Mouse (Mus musculus) midbrain, embryonic 16.5 days (tissue): ENCODE results near the gene Hoxc10. TPM values are rescaled to one million over a fixed set of nuclear protein-coding genes. Genes with fewer than 3 reads are reported as not detected.
A peak's percentile ranks its signal among the peaks of the same experiment; 100 is the strongest.

Experiments used
- ATAC-seq: fragments of 200-750 bp; cut with Nextera tagmentation; 2 replicates; pipeline ENCODE4 v1.8.0; 2017; ENCODE audit warnings: moderate TSS enrichment
- H3K27ac ChIP-seq: fragments of 300-500 bp; sonication (generic); 2 replicates; pipeline ENCODE4 v1.5.1; 2014; ENCODE audit warnings: mild to moderate bottlenecking, low read length, mixed read lengths
- H3K27me3 ChIP-seq: fragments of 300-500 bp; sonication (generic); 2 replicates; pipeline ENCODE4 v1.6.1; 2014; ENCODE audit warnings: low read depth, low read length, mixed read lengths; ENCODE audit not compliant: control insufficient read depth, insufficient read depth
- H3K36me3 ChIP-seq: fragments of 300-500 bp; sonication (generic); 2 replicates; pipeline ENCODE4 v1.6.1; 2014; ENCODE audit warnings: mild to moderate bottlenecking, low read length, moderate library complexity, mixed read lengths; ENCODE audit not compliant: control insufficient read depth, insufficient read depth
- H3K4me1 ChIP-seq: fragments of 300-500 bp; sonication (generic); 2 replicates; pipeline ENCODE4 v1.6.1; 2014; ENCODE audit warnings: mild to moderate bottlenecking, low read length, mixed read lengths; ENCODE audit not compliant: control insufficient read depth, insufficient read depth
- H3K4me2 ChIP-seq: fragments of 300-500 bp; sonication (generic); 2 replicates; pipeline ENCODE4 v1.6.1; 2014; ENCODE audit warnings: mild to moderate bottlenecking, low read length, mixed read lengths
- H3K4me3 ChIP-seq: fragments of 300-500 bp; sonication (generic); 2 replicates; pipeline ENCODE4 v1.5.1; 2014; ENCODE audit warnings: low read depth, mild to moderate bottlenecking, low read length, moderate library complexity, mixed read lengths
- H3K9ac ChIP-seq: fragments of 300-500 bp; sonication (generic); 2 replicates; pipeline ENCODE4 v1.6.1; 2014; ENCODE audit warnings: low read depth, low read length, mixed read lengths
- H3K9me3 ChIP-seq: fragments of 300-500 bp; sonication (generic); replicated peaks from 2 replicates; pipeline ENCODE4 v1.6.1; 2014; ENCODE audit warnings: mild to moderate bottlenecking, low read length, mixed read lengths; ENCODE audit not compliant: control insufficient read depth, poor library complexity, severe bottlenecking
- WGBS: fragments of 180-500 bp; shearing (Covaris S2); extraction: QIAGEN DNeasy Blood & Tissue Kit; methylation state at CpG from one replicate; pipeline ENCODE4 v1.1.7; 2014; 5-methylcytosine and 5-hydroxymethylcytosine counted together
- polyA plus RNA-seq: library from polyadenylated mRNA; unstranded; fragments of >200 nt; fragmentation: Nextera tagmentation; extraction: Ambion mirVana; gene quantifications from 2 replicates; pipeline ENCODE4 v1.2.1, GENCODE M21; 2015

The Hoxc10 gene
- polyA plus RNA-seq, 1 experiment from 2014 or later: not detected

DNA sequence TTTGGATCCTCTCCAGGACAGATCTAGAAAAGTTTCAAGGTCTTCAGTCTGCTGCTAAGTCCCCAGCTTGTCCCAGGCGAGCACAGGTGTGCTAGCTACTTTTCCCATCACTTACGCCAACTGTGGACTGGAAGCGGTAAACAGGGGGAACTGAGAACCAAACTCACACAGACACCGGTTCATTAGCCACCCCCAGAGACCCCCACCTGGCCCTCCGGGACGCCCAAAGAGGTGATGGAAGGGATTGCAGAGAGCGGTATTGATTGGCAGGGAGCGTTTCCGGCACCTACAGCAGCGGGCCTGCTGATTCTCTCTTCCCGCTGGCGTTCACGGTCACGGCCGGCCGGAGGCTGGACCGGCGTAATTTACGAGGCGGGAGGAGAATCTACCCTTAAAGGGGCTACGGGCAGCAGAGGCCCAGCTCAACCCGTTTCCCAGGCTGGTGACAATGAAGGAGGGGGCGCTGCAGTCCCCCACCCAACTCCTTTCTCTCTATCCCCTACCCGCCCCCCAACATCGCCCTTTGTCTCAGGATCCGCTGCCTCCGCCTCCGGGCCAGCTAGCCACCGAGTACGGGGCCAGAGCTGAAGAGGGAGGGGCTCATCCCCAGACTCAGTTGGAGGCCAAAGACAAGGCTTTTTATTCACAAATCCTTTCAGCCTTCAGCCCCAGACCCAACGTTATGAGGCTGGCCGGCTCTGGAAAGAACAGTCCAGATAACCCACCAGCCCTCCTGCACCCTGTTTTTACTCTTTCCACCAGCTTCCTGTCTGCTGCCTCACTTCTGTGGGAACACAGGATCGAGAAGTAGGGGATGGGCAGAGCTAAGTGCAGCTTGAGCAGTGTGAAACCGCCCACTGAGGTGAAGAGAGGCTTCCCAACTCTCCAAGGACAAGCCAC, 27.1 kb upstream of the Hoxc10 start:
- Histone ChIP-seq H3K9ac (no peak overlapping the region), H3K36me3 (no peaks in the 10 kb centered on the region), H3K4me2 (no peak overlapping the region), H3K27me3 (peaks cover 89% of the 10 kb centered on the region), H3K9me3 (no peaks in the 10 kb centered on the region; the same call in 1 of the 2 replicates), H3K27ac (no peak overlapping the region), H3K4me1 (no peaks in the 10 kb centered on the region; the same call in 1 of the 2 replicates), H3K4me3 (no peak overlapping the region)
- under 1% methylated on average over 33 of the region's 34 CpGs for WGBS
- ATAC-seq: no peak

- Histone ChIP-seq H3K4me1 (no peaks in the 10 kb centered on the region; the same call in 1 of the 2 replicates), H3K27ac (no peak overlapping the region), H3K27me3 (peaks cover 91% of the 10 kb centered on the region), H3K36me3 (no peaks in the 10 kb centered on the region), H3K4me2 (peak overlapping the region; percentile 31; the same call in 1 of the 2 replicates), H3K9me3 (no peaks in the 10 kb centered on the region), H3K4me3 (peak overlapping the region; percentile 10), H3K9ac (no peak overlapping the region)
- WGBS: under 1% methylated on average over 46 of the region's 53 CpGs
- no peak for ATAC-seq
These were observed 23.7 kb upstream of the Hoxc10 start for GRCm38 (mm10) chr15:102942739-102943467.

GRCm38 (mm10) chr15:102943468-102943813, 23.2 kb upstream of the Hoxc10 start:
- no peak overlapping the region for H3K9ac ChIP-seq
- 2% methylated on average over 5 of the region's 5 CpGs for WGBS
- H3K27ac ChIP-seq: no peak overlapping the region
- H3K4me1 ChIP-seq: no peaks in the 10 kb centered on the region; the same call in 1 of the 2 replicates
- no peak overlapping the region for H3K4me2 ChIP-seq
- no peak overlapping the region for H3K4me3 ChIP-seq
- H3K9me3 ChIP-seq: no peaks in the 10 kb centered on the region
- peaks cover 91% of the 10 kb centered on the region for H3K27me3 ChIP-seq
- no peaks in the 10 kb centered on the region for H3K36me3 ChIP-seq
- ATAC-seq: no peak

DNA sequence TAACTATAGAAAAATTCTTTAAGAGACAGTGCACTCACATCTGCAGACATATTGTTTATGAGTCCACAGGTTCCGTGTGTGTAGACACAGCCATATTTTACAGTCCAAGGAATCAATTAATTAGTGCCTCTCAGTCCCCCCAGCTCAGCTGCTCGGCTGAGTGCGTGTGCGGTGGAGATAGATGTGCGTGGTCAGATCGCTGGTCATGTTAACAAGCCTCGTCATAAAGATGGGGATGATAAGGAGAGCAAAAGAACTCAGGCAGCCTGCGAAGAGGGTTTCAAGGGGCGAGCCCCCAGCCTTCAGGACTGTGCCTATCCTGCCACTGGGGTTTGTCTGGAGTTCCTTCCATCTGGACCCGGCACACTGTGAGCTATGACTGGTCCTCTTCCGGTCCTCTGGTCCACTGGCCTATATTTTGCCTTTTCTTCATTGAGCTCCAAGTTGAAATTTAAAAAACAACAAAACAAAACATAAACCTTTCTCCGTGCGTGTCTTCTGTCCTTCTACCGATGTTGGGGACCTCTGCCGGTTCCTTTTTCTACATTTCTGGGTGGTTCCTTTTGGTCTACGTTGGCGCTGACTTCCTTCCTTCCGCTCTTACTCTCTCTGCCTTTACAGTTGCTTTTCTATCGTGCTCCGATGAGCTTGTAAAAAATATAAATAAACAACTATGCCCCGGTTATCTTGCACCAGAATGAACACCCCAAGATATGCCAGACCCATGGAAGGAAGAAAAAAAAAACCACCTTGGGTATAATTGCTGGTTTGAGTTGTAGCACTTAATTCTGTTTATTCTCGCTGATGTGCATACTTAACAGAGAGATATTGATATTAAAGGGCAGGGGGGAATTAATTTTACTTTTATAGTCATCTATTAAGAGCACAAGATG, 21.2 kb upstream of the Hoxc10 start:
- Histone ChIP-seq H3K27ac (no peak overlapping the region), H3K4me2 (no peak overlapping the region), H3K4me3 (no peak overlapping the region), H3K36me3 (no peaks in the 10 kb centered on the region), H3K4me1 (no peaks in the 10 kb centered on the region; the same call in 1 of the 2 replicates), H3K27me3 (peaks cover 88% of the 10 kb centered on the region), H3K9ac (no peak overlapping the region), H3K9me3 (no peaks in the 10 kb centered on the region)
- ATAC-seq: no peak
- WGBS: 11% methylated on average over 22 of the region's 22 CpGs

- Histone ChIP-seq H3K27me3 (peaks cover 88% of the 10 kb centered on the region), H3K4me2 (no peak overlapping the region), H3K36me3 (no peaks in the 10 kb centered on the region), H3K9ac (no peak overlapping the region), H3K27ac (no peak overlapping the region), H3K4me1 (no peaks in the 10 kb centered on the region; the same call in 1 of the 2 replicates), H3K4me3 (no peak overlapping the region), H3K9me3 (no peaks in the 10 kb centered on the region)
- no peak for ATAC-seq
- WGBS: 1% methylated on average over 9 of the region's 9 CpGs
These were observed 19.3 kb upstream of the Hoxc10 start for GRCm38 (mm10) chr15:102947276-102947675.

DNA sequence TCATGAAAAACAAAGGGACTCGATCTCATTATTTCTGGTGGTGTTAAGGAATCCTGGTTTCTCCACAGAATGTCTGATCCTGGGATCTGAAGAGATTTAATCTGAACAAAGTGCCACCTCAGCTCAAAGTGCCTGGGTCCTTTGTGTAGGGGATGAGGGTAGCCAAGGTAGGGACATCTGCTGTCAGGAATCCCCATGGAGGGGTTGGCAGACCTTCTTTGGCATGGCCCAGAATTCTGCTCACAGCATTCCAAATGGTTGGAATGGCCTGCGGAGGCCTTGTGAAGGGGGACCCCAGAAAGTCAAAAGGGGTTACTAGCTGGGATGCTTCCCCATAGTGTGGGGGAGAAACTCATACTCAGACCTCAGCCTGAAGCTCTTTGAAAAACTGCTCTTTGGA, 17.8 kb upstream of the Hoxc10 start:
- Histone ChIP-seq H3K4me3 (no peak overlapping the region), H3K9me3 (no peaks in the 10 kb centered on the region), H3K27me3 (peaks cover 92% of the 10 kb centered on the region), H3K27ac (no peak overlapping the region), H3K4me1 (no peaks in the 10 kb centered on the region), H3K4me2 (no peak overlapping the region), H3K36me3 (no peaks in the 10 kb centered on the region), H3K9ac (no peak overlapping the region)
- no peak for ATAC-seq
- 4% methylated on average over 2 of the region's 2 CpGs for WGBS

GRCm38 (mm10) chr15:102949696-102950095, 16.9 kb upstream of the Hoxc10 start:
- Histone ChIP-seq H3K4me1 (no peaks in the 10 kb centered on the region), H3K9me3 (no peaks in the 10 kb centered on the region), H3K4me3 (no peak overlapping the region), H3K9ac (no peak overlapping the region), H3K36me3 (no peaks in the 10 kb centered on the region), H3K27me3 (peaks cover 92% of the 10 kb centered on the region), H3K27ac (no peak overlapping the region), H3K4me2 (no peak overlapping the region)
- no peak for ATAC-seq
- WGBS: 3% methylated on average over 20 of the region's 20 CpGs

- WGBS: 8% methylated on average over 2 of the region's 2 CpGs
- H3K27me3 ChIP-seq: peaks cover 90% of the 10 kb centered on the region
- no peak overlapping the region for H3K9ac ChIP-seq
- ATAC-seq: no peak
- H3K27ac ChIP-seq: no peak overlapping the region
- H3K9me3 ChIP-seq: no peaks in the 10 kb centered on the region
- H3K4me2 ChIP-seq: no peak overlapping the region
- no peaks in the 10 kb centered on the region for H3K4me1 ChIP-seq
- no peaks in the 10 kb centered on the region for H3K36me3 ChIP-seq
- no peak overlapping the region for H3K4me3 ChIP-seq
These were observed 15.7 kb upstream of the Hoxc10 start for GRCm38 (mm10) chr15:102950877-102951276.
